Mouse (Mus musculus): ENCODE data around the gene Klhl35. TPM values are rescaled to one million over a fixed set of nuclear protein-coding genes. Genes with fewer than 3 reads are reported as not detected.

Klhl35 gene
- under 1 TPM; 0.44 to 0.76 TPM for total RNA-seq (2023)

DNA sequence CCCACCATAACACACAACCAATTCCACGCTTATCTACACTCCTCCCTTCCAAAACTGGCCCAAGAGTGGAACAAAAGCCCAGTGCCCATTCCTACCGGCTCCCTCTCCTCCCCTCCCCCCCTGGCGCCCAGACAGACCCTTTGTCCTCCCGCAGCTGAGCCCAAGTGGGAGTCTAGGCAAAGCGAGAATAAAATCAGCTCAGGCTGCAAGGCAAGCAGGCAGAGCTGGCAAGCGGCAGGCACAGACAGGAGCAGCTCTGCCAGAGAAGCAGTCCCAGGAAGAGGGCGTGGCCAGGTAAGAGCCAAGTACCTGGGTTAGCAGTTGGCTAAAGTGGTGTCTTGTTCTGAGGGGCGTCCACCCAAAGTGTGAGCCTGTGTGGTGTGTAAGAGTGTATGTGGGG is at the start of gene Klhl35:
Klhl35 (plus strand) TSS at position 194 of the 400 bp plus-strand sequence.

DNA sequence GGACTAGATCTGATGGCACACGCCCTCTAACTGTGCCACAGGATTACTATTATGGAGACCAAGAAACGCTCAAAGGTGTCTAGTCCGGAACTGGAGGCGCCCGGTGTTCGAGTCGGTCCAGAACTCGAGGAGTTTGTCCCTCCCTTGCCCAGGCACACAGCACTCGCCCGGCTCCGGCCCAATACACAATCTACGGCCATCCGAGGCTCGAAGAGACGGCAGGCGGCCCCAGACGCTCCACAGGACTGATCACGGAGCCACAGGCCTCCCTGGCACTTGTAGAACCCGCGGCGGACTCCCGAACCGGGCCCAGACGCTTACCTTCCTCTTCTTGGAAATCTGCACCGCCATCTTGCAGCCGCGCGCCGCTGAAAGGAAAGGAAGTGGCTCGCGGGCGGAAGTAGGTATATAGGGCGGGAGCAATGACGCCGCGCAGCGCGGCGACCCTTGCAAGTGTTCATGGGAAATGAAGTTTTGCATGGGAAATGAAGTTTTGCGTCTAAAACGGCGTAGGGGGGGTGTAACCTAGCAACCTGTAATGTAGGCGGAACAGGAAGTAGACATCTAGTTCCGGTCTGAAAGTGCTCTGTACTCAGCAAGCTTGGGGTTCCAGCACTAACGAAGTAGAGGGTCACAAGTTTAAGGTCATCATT is 17.6 kb downstream of the Klhl35 start, which contains the start of gene Rps3:
Rps3 (minus strand) TSS at position 468 of the 653 bp plus-strand sequence.

Other genes starting within 250 kb of the Klhl35 start
- 10 to 100 TPM; 14.2 to 14.7 TPM for gene Mogat2, start 227.4 kb upstream of the Klhl35 start, total RNA-seq (2023)
- gene Map6, start 198.6 kb upstream of the Klhl35 start, total RNA-seq (2023) = 1 to 10 TPM; 2.4 to 2.7 TPM
- 1 to 10 TPM; 1.3 to 1.7 TPM for gene Serpinh1, start 112.8 kb upstream of the Klhl35 start, total RNA-seq (2023)
- gene Gdpd5, start 84.6 kb upstream of the Klhl35 start, total RNA-seq (2023) = 1 to 10 TPM; 2.1 to 2.2 TPM
- gene Rps3, start 17.7 kb downstream of the Klhl35 start, total RNA-seq (2023) = 100 to 1,000 TPM; 393 to 409 TPM
- gene Arrb1, start 69.5 kb downstream of the Klhl35 start, total RNA-seq (2023) = 100 to 1,000 TPM; 160 to 168 TPM
- gene Tpbgl, start 161.1 kb downstream of the Klhl35 start, total RNA-seq (2023) = not detected
- gene Slco2b1, start 245.3 kb downstream of the Klhl35 start, total RNA-seq (2023) = under 1 TPM; 0.22 to 0.31 TPM